Mouse (Mus musculus): ENCODE results near the gene Tmem176a. TPM values are rescaled to one million over a fixed set of nuclear protein-coding genes. Genes with fewer than 3 reads are reported as not detected.
A peak's percentile ranks its signal among the peaks of the same experiment; 100 is the strongest.

Tmem176a gene
- total and polyA plus RNA-seq, 3 experiments: 3.9 to 18.5 TPM; not detected in 1

DNA sequence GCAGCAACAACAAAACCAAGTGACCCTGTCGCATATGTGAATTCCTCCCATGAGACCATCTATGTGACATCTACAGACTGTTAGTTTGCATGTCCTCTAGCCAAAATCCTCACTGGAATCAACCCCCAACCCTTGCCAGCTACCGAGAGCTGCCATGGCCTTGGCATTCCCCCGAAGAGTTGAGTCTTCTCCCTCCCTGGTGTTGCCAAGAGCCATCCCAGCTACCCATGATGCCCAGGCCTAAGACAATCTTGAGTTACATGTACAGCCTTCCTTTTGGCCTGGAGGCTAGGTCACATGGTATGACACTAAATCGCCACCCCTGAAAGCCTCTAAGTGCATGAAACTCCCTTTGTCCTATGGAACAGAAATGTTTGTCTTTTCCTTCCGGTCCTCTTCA is 9.6 kb upstream of the Tmem176a start:
- no peak for TF ChIP-seq E2F4 (IDR thresholded peaks at IDR 0.05; ENCODE audit: borderline replicate concordance, low read depth, low read length)
- TF ChIP-seq MAFK (IDR thresholded peaks at IDR 0.05; ENCODE audit: borderline replicate concordance, low read depth, low read length): no peak
- no peak for TF ChIP-seq RAD21 (IDR thresholded peaks at IDR 0.05; ENCODE audit: low read depth, low read length)
- no peak for TF ChIP-seq NRF1 (IDR thresholded peaks at IDR 0.05; ENCODE audit: insufficient read depth, low read depth, low read length, poor library complexity, severe bottlenecking)
- Histone ChIP-seq H3K4me3 (ENCODE audit: control insufficient read depth in 1 of 2, insufficient read depth in 1 of 2, low read depth in 2 of 2, low read length in 2 of 2) (no peak overlapping the region), H3K9ac (ENCODE audit: control insufficient read depth, low read depth, low read length, poor library complexity, severe bottlenecking) (no peak overlapping the region), H3K9me3 (replicated peaks; ENCODE audit: insufficient read depth, low read length) (no peaks in the 10 kb centered on the region), H3K27me3 (ENCODE audit: control insufficient read depth in 1 of 2, insufficient read depth in 2 of 2, low read length in 2 of 2) (no peaks in the 10 kb centered on the region), H3K79me2 (ENCODE audit: control insufficient read depth, insufficient read depth, low read length, poor library complexity) (no peaks in the 10 kb centered on the region), H3K27ac (ENCODE audit: control insufficient read depth, low read depth, low read length) (no peak overlapping the region), H3K36me3 (ENCODE audit: control insufficient read depth in 1 of 2, insufficient read depth in 2 of 2, low read length in 2 of 2) (peaks cover 0 to 50% of the 10 kb centered on the region in 2 experiments; a peak in 2 of 4 replicates), H3K4me1 (ENCODE audit: control insufficient read depth in 1 of 2, insufficient read depth in 2 of 2, low read length in 2 of 2) (peaks cover 11 to 44% of the 10 kb centered on the region in 2 experiments)
- DNase-seq (ENCODE audit: low read depth, low spot score): no peak

DNA sequence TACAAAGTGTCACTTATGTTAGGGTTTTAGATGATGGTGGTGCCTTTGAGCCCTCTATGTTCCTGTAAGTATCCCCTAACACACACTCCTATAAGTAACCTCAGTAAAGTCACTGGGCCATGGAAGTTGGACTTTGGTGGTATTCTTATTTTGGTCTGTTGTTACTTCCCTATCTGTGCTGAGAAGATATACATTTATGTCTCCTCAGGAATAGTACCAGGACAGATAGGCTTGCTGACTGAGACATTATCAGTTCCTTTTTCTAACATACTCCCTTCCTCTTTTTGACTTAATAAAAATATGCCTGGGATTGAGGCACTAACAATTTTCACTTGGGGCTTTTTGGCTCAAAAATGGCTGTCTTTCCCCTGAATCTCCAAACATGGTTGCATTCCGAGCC is 8.3 kb upstream of the Tmem176a start:
- Histone ChIP-seq H3K9me3 (replicated peaks; ENCODE audit: insufficient read depth, low read length) (no peaks in the 10 kb centered on the region), H3K4me1 (ENCODE audit: control insufficient read depth in 1 of 2, insufficient read depth in 2 of 2, low read length in 2 of 2) (peaks cover 11 to 44% of the 10 kb centered on the region in 2 experiments), H3K36me3 (ENCODE audit: control insufficient read depth in 1 of 2, insufficient read depth in 2 of 2, low read length in 2 of 2) (peaks cover 0 to 50% of the 10 kb centered on the region in 2 experiments; a peak in 2 of 4 replicates), H3K27ac (ENCODE audit: control insufficient read depth, low read depth, low read length) (peak overlapping the region; percentile 83), H3K4me3 (ENCODE audit: control insufficient read depth in 1 of 2, insufficient read depth in 1 of 2, low read depth in 2 of 2, low read length in 2 of 2) (no peak overlapping the region), H3K27me3 (ENCODE audit: control insufficient read depth in 1 of 2, insufficient read depth in 2 of 2, low read length in 2 of 2) (no peaks in the 10 kb centered on the region), H3K79me2 (ENCODE audit: control insufficient read depth, insufficient read depth, low read length, poor library complexity) (no peaks in the 10 kb centered on the region), H3K9ac (ENCODE audit: control insufficient read depth, low read depth, low read length, poor library complexity, severe bottlenecking) (no peak overlapping the region)
- peak; percentile 77 for DNase-seq (ENCODE audit: low read depth, low spot score)
- no peak for TF ChIP-seq UBTF (IDR thresholded peaks at IDR 0.05; ENCODE audit: borderline replicate concordance, insufficient read depth, low read depth, low read length)
- TF ChIP-seq KAT2A (conservative IDR thresholded peaks at IDR 0.05; ENCODE audit: low read depth, low read length): no peak
- no peak for TF ChIP-seq BHLHE40 (IDR thresholded peaks at IDR 0.05; ENCODE audit: borderline replicate concordance, low read depth, low read length)
- no peak for TF ChIP-seq ZMIZ1 (IDR thresholded peaks at IDR 0.05; ENCODE audit: low read depth, low read length)
- no peak for TF ChIP-seq GABPA (IDR thresholded peaks at IDR 0.05; ENCODE audit: low read depth, low read length)
- peak; percentile 67 for TF ChIP-seq TAL1 (IDR thresholded peaks at IDR 0.05; ENCODE audit: low read length)
- peak; percentile 86 for TF ChIP-seq RCOR1 (IDR thresholded peaks at IDR 0.05; ENCODE audit: low read depth, low read length)
- no peak for TF ChIP-seq ZKSCAN1 (IDR thresholded peaks at IDR 0.05; ENCODE audit: low read depth, low read length)
- no peak for TF ChIP-seq JUND (IDR thresholded peaks at IDR 0.05; ENCODE audit: low read depth, low read length)
- peak; percentile 46; the same call in 1 of the 2 replicates for TF ChIP-seq MYC (IDR thresholded peaks at IDR 0.05; ENCODE audit: low read depth, low read length)
- peak; percentile 60; the same call in 1 of the 2 replicates for TF ChIP-seq MYB (IDR thresholded peaks at IDR 0.05; ENCODE audit: low read depth, low read length)
- TF ChIP-seq E2F4 (IDR thresholded peaks at IDR 0.05; ENCODE audit: borderline replicate concordance, low read depth, low read length): no peak
- TF ChIP-seq GATA1 (IDR thresholded peaks at IDR 0.05; ENCODE audit: low read depth, low read length): peak; percentile 95
- TF ChIP-seq POLR2AphosphoS2 (IDR thresholded peaks at IDR 0.05; ENCODE audit: low read length): no peak
- no peak for TF ChIP-seq POLR2AphosphoS5 (IDR thresholded peaks at IDR 0.05; ENCODE audit: borderline replicate concordance, low read depth, low read length)
- TF ChIP-seq RAD21 (IDR thresholded peaks at IDR 0.05; ENCODE audit: low read depth, low read length): no peak
- no peak for TF ChIP-seq NRF1 (IDR thresholded peaks at IDR 0.05; ENCODE audit: insufficient read depth, low read depth, low read length, poor library complexity, severe bottlenecking)
- TF ChIP-seq CTCF (IDR thresholded peaks at IDR 0.05 in 2 of 3, conservative IDR thresholded peaks at IDR 0.05 in 1 of 3; ENCODE audit: control insufficient read depth in 1 of 3, insufficient read depth in 1 of 3, low read depth in 2 of 3, low read length in 3 of 3, poor library complexity in 1 of 3, severe bottlenecking in 1 of 3): no peak
- no peak for TF ChIP-seq HCFC1 (IDR thresholded peaks at IDR 0.05; ENCODE audit: low read depth, low read length)
- peak; percentile 67 for TF ChIP-seq SIN3A (IDR thresholded peaks at IDR 0.05; ENCODE audit: low read length)
- TF ChIP-seq SMC3 (IDR thresholded peaks at IDR 0.05; ENCODE audit: low read depth, low read length): no peak
- no peak for TF ChIP-seq CHD2 (IDR thresholded peaks at IDR 0.05; ENCODE audit: low read length)
- TF ChIP-seq ZNF384 (IDR thresholded peaks at IDR 0.05; ENCODE audit: low read depth, low read length): no peak
- TF ChIP-seq TBP (IDR thresholded peaks at IDR 0.05; ENCODE audit: low read depth, low read length): no peak
- TF ChIP-seq TCF12 (IDR thresholded peaks at IDR 0.05; ENCODE audit: low read depth, low read length): peak; percentile 91
- no peak for TF ChIP-seq POLR2A (IDR thresholded peaks at IDR 0.05; ENCODE audit: control insufficient read depth in 1 of 2, insufficient read depth in 1 of 2, low read depth in 1 of 2, low read length in 2 of 2, poor library complexity in 1 of 2)
- TF ChIP-seq MAX (IDR thresholded peaks at IDR 0.05; ENCODE audit: low read length): no peak
- no peak; the same call in 1 of the 2 replicates for TF ChIP-seq ZC3H11A (IDR thresholded peaks at IDR 0.05; ENCODE audit: low read depth, low read length)
- peak; percentile 79 for TF ChIP-seq ETS1 (IDR thresholded peaks at IDR 0.05; ENCODE audit: low read depth, low read length)
- no peak for TF ChIP-seq CHD1 (IDR thresholded peaks at IDR 0.05; ENCODE audit: low read depth, low read length)
- TF ChIP-seq USF2 (IDR thresholded peaks at IDR 0.05; ENCODE audit: borderline replicate concordance in 1 of 2, insufficient read depth in 1 of 2, low read depth in 1 of 2, low read length in 2 of 2): no peak

Data from MEL (cell line).